Mouse (Mus musculus): ENCODE data around the gene Pinlyp.

The Pinlyp gene

DNA sequence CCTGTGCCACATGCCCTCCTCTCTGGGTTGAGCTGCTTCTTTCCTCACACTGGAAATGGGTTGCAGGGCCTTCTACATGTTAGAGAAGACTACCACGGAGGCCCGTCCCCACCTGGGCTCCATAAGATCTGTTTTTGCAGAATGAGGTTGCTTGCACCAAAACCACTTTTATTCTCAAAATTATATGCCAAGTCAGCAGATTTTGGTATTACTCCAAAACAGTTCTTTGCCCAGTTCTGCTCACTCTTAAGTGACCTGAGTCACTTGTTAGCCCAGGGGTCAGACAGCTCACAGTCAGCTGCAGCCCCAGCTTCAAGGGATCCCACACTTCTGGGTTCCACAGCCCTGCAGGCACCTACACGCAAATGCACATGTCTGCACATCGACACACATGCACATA, 15.5 kb upstream of the Pinlyp start:
- DNase-seq, result no peak

DNA sequence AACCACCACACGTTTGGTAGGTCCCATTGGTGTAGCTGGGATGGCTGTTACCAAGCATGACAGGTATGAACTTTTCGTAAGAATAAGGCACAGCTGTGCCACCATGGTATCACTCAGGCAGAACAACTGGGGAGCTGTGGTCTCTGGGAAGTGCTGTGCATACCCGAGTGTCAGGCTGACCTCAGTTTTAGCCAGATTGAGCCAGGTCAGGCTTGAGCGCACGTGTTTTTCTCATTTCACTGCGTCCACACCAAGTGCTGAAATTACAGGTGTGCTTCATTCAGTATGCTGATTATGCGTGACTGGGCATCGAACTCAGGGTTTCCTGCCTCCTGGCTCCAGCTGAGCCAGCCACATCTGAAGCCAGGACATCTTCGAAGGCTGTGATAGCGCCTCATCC, 9.9 kb upstream of the Pinlyp start:
- DNase-seq, result no peak

DNA sequence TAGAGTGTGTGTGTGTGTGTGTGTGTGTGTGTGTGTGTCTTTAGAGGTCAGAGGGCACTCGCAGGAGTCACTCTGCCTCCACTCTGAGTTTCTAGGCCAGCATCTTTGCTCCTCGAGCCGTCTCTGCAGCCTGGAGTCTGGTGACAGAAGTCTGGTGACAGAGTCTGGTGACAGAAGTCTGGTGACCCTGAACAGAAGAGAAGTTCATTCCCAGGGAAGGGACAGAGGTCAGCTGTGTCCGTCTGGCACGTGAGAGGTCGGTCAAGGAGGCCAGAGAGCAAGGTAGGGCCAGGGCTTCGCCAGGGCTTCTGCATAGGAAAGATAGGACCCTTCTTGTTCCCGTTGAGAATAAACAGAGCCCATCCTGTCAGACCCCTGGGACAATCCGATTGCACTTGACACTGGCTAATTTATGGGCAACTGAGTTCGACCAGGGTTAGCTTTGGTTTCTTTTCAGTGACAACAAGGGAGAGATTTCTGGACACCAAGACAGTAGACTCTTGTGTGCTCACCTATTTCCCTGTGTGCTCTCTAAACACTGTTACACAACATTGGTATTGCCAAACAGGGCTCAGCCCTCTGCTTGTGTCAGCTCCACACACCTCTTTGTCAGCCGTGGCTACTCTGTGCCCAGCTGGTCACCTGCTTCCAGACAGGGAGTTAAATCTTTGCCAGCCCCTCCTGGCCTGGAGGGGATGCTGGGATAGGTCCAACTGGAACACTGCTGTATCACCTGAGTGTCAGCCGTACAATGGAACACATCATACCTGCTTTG, 6.3 kb upstream of the Pinlyp start:
- no peak for DNase-seq

DNA sequence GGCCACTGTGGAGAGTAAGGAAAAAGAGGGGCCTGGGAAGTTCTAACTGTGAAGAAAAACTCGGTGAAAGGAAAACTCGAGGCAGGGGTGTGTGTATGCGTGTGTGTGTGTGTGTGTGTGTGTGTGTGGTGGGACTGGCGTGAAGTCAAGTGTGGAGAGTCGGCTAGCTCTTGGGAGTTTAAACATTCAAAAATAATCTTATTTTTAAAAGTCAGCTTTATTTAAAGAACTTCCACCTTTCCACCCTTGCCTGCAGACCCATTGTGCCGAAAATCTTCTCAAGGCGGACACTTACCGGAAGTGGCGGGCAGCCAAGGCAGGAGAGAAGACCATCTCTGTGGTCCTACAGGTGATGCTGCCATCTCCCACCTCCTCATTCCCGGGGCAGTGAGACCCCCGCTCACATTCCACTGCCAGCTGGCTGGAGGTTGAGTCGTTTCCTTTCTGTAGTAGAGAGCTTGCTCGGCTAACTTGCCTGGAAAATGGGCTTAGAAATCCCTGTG, 1.7 kb upstream of the Pinlyp start:
- DNase-seq, result no peak

DNA sequence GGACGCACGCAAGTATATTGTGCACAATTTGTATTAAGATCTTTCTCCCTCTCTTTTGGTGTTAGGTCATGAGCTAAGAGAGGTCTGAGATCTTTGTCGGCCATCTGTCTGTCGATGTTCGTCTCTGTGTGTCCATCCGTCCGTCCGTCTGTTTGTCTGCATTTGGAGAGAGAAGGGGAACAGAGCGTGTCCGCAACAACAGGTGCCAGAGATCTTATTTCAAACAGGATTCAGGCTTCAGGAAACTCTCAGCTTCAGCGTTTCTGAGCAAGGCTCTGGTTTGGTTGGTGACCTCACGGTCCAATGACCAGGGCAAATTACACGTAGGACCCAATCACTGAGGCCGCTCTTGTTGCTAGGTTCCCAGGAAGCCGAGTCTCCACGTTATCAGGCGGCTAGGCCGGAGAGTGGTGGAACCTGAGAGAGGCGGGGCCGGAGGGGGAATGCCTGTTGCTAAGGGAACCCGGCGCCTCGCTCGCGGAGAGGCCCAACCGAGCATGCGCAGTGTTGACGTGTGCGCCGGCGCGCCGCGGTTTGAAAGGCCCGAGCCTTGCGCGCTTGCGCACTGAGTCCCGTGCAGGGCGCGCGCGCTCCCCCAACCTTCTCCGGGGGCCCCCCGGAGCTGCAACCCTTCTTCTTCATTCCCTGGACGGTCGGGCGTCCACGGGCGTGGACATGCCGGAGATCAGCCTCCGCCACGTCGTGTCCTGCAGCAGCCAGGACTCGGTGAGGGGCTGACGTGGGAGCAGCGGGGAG, 894 bp upstream of the Pinlyp start:
- DNase-seq, result peak; percentile 99

DNA sequence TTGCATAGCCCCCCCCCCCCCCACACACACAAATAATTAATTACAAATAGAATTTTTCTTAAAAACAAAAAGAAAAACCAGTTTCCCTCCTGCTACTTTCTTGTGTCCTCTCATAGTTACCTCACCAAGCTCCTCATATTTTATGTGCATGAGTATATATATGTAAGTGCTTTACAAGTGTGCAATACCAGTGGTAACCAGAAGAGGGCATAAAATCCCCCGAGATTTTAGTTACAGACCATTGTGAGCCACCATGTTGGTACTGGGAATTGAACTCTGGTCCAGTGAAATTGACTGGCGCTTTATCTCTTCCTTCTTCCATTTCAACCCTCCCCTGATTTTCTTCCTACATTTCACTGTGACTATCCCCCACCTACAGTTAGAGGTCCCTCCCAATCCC, 1.4 kb downstream of the Pinlyp start:
- no peak for DNase-seq

DNA sequence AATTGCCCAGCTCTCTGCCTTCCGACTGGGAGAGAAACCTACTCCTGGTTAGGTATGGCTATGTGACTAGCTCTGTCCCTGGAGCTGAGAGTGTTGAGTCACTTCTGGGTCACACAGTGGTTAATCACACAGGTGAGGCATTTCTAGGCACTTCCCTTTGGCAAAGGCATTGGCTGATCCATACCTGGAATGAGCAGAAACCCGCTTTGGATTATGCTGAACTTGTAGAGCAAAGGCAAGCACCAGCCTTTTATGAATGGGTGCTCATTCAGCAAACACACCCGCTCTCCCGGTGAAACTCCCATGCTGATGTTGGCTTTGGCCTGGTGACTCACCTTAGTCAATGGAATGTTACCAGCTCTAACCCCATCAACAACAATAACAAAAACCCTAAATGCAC, 6.2 kb downstream of the Pinlyp start:
- no peak for DNase-seq

DNA sequence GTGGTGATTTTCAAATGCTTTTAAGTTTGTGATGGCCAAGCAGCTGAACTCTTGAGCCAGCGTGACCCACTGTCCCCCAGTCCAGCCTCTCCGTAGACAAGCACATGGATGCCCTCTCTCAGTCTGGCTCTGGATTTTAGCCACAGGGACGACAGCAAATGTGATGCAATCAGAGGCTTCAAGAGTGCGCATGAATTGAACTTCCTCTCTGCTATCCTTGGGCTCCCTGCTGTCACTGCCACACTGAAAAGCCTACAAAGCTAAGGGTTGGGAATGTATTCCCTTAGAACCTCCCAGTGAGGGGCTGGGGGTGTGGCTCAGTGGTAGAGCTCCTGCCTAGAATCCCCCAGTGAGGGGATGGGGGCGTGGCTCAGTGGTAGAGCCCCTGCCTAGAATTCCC, 7.2 kb downstream of the Pinlyp start:
- no peak for DNase-seq

DNA sequence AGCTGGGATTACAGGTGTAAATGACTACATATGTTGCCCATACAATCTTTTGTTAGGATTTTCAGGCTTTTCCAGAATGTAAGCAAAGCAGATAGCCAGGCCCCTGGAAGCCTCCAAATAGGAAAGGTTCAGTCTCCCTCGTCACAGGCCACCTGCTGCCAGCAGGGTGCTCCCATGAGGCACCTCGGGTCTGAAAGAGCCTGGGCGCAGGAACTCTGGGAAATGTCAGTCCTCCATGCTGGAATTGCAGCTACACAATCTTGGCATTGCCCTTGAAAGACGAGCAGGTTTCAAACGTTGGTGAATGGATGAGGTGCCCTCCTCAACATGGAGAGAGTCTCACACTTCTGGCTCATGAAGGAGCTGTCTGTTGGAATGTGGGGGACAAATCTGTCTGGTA, 7.8 kb downstream of the Pinlyp start:
- no peak for DNase-seq

DNA sequence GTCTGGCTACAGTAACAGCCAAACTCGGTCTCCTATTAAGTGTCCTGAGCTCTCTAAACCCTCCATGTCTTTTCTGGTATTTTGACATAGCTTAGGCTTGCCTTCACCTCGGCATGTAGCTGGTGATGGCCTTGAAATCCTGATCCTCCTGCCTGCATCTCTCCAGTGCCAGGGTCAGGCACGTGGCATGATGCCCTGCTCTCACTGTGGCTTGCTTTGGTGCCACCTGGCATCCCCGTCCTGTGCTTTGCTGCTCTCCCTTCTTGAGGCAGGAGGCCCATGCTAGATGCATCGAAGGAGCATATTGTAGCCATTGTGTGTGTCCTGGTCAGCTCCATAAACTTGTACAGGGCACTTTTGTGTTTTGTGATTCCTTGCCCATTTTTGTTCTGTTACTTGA, 8.3 kb downstream of the Pinlyp start:
- peak; percentile 70 for DNase-seq

DNA sequence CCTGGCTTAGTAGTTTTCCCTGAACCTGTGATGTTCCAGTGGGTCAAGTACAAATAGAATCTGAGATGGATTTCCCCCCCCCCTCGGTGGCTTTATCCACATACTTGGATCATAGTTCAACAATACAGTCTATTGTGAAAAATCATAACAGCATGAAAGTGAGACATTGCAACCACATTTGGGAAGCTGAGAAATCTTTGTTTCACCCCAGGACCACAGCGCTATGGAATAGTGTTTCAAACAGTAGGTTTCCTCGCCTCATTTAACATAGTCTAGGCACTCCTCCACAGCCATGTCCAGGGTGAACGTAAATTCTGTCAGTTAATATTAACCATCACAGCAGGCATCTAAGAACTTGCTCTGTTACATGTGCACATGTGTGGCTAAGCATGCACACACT, 8.8 kb downstream of the Pinlyp start:
- no peak for DNase-seq

DNA sequence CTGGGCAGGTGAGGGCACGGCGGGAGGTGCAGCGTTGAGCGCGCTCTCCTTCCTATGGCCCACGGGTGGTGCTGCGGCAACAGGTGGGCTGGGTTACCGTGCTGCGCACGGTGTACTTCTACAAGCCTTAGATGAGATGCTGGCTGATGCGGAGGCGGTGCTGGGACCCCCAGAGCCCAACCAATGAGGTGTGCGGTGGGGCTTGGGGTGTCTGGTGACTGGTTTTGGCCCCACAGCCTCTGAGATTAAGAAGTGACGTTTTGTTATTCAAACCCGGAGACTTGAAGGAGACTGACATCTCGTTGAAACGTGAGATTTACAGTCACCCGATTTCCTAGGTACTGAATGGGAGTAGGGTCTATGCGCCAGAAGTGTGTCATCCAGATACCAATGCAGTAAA, 11.6 kb downstream of the Pinlyp start:
- no peak for DNase-seq

DNA sequence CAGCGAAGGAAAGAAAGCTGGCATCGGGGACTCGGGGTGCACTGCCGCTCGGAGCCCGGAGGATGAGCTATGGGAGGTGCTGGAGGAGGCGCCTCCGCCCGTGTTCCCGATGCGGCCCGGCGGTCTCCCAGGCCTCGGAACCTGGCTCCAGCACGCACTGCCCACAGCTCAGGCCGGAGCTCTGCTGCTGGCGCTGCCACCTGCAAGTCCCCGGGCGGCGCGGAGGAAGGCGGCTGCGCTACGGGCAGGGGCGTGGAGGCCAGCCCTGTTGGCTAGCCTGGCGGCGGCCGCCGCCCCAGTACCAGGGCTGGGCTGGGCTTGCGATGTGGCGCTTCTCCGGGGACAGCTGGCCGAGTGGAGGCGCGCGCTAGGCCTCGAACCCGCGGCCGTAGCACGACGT, 12.1 kb downstream of the Pinlyp start:
- DNase-seq, result no peak

DNA sequence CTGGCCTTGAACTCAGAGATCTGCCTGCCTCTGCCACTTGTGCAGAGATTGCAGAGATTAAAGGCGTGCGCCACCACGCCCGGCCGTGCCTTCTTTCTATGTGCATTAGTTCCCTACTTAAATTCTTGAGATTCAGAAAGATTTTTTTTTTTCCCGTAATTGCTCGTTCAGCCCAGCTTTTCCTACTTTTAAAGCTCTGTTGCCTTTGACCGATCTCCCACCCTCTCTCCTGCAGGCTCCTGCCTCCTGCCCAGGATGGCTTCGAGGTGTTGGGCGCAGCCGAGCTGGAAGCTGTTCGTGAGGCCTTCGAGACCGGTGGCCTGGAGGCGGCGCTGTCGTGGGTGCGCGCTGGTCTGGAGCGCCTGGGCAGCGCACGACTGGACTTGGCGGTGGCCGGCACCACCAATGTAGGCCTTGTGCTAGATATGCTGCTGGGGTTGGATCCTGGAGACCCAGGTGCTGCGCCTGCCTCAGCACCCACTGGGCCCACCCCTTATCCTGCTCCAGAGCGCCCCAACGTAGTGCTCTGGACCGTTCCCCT, 12.8 kb downstream of the Pinlyp start:
- DNase-seq, result no peak

DNA sequence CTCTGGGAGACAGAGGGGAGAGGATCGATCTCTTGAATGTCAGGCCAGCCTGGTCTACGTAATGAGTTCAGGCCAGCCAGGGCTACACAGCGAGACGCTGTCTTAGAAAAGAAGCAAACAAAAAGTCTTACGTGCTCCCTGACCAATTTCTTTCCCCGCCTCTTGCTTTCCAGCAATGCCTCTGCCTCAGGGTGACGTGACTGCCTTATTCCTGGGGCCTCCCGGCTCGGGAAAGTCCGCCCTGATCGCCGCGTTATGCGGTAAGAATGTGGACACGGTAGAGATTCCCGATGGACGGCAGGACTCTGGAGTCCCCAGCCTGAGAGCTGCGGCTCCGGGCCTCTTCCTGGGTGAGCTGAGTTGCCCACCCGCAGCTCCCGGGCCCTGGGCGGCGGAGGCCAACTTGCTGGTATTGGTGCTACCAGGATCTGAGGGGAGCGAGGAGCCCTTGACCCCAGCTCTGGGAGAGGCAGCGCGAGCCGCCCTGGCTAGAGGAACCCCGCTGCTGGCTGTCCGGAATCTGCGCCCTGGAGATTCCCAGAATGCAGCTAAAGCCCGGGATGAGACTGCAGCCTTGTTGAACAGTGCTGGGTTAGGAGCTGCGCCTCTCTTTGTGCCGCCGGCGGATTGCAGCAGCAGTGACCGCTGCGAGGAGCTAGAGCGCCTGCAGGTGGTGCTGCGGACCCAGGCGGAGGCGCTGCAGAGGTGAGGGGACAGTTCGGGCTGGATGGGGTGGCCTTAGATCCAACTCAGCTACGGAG, 14.5 kb downstream of the Pinlyp start:
- DNase-seq, result peak; percentile 76

DNA sequence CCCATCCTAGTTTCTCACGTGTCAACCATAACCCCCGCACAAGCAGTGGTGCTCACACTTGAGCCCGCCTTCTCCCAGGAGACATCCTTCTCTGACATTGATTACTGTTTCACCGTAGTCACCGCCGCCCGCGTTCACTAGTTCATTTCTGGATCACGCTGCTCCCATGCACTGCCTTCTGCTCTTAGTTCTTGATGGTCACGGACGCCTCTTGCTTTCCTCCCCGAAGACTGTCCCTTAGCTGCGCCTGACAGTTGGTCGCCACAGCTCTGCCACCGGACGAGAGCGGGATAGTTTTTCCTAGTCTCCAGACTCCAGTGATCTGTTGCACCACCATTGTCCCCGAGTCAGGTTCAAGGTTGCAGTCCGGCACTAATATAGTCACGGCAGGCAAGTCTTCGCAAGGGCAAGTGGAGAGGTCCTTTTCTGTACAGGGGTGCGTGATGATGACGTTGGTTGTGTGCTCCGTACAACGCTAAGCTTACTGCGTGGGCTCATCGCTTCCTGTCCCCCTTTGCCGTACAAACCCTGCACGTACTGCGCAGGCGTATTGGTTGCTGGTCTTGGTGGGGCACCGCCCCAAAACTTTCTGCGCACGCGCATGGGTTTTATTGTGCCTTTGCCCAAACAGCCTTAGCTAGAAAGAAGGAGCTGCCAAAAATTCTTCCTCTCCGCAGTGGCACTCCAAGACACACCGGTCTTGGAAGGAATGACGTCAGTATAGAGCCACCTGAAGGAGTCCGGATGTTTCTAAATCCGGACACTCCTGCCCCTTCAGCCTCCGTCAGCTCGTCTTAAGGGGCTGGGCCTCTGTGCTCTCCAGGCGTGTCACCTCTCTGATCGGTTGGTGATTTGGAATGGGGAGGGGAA, 15.6 kb downstream of the Pinlyp start, which contains the start of gene Irgq:
Gene Irgq, plus strand, starts transcription at position 628 of the 870 bp plus-strand sequence.
- peak; percentile 99 for DNase-seq

DNA sequence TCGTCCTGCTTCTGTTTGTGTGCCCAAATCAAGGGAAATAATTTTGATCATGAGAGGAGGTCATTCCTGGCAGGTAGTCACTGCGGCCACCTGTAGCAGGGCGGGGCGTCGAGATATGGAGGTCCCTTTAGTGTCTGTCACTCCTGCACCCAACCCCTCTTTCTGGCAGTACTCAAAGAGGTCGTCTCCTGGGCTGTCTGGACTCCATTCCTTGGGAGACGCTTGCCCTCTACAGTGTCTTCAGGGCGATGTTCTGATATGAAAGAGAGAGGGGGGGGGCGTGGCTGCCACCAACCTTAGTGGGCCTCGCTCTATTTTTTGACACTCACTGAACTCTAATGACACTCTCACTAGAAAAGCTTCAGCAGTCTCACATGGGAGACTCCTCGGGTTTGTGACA, 16.3 kb downstream of the Pinlyp start:
- DNase-seq, result no peak

DNA sequence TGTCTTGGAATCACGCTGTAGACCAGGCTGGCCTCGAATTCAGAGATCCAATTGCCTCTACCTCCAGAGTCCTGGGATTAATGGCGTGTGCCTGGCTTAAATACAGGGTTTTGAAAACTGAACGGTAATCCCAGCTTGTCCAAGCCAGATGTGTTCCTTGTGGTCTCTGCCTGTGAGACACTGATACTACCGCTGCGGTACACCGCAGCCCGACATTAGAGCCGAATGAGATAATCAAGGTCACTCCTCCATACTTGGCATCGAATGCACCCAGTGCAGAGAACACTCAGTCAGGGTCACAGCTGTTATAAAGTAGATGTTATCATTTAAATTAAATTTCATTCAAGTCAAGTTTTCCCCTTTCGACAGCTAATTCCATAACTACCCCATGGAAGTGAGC, 17.1 kb downstream of the Pinlyp start:
- DNase-seq, result no peak

DNA sequence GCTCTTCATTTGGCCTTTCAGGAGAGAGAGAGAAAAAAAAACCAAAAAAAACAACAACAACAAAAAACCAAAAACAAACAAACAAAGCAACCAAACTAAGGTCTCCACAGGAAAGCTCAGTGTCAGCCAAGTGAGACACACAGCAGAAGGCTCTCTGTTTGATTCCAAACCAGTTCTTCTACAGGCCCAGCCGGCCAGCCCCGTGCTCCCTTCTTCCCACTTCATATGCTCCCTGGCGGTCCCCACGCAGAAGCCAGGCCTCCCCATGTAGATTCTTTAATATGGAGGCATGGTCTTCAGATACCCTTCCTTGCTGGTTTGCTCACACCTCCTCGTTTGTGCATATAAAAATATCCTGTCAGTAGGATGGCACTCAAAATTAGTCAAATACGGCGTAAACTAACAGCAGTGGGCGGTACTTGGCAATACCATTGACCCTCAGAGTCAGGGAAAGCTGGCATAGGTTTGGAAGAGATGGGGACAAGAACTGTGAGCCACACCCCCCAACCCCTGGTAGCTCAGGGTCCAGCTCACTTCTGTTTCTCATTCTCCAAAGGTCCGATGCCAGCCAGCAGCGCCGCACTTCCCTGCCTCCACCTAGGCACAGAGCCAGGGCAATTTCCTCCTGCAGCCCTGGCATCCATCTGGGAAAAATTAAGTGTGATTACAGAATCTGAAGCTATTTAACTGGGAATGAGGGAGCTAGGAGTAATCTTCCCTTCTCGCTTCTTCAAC, 20.1 kb downstream of the Pinlyp start:
- DNase-seq, result peak; percentile 75

DNA sequence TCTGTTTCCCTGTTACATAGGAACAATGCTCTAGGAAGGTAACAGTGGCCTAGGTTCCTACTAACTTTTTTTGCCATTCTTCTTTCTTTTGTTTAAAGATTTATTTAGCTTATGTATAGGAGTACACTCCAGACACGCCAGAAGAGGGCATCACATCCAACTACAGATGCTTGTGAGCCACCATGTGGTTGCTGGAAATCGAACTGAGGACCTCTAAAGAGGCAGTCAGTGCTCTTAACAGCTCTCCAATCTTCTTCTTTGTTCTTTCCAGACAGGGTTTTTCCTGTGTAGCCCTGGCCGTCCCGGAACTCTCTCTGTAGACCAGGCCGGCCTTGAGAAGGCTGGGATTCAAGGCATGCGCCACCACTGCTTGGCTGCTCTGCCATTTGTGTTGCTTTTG, 20.9 kb downstream of the Pinlyp start:
- no peak for DNase-seq

DNA sequence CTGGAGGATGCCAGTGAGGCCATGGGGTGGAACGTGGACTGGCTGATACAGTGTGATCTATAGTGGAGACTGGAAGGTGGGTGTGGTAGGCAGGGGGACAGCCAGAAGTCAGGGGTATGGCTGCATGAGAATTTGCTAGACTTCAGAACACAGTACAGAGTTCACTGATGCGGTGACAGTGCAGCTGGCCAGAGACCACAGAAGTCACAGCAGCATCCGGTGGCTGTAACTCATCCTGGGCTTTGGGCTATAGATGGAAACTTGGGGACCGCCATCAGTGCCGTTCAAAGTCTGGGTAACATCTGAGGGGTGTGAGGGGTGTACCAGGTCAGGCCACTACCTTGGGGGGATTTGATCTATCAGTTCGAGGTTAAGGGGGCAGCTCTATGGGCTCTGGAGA, 22.2 kb downstream of the Pinlyp start:
- DNase-seq, result no peak

DNA sequence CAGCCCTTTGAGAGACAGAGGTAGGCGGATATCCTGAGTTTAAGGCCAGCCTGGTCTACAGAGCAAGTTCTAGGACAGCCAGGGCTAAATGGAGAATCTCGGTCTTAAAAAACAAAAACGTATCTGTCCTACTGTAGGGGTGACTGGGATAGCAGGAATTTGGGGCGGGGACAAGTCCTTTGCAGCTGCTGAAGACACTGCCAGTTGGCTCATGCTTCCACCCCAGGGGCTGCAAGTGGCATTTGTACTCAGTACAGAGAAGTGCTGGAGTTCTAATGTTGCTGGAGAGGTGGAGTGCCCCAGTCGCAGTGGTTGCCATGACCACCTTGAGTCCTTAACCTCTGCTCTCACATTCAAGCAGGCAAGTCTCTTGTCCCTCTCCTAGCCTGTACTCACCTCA, 23.1 kb downstream of the Pinlyp start:
- no peak for DNase-seq

All from cerebellum, adult 8-10 months (tissue).